Mouse (Mus musculus) kidney, embryonic 14.5 days (tissue): ENCODE results near the gene Cox6b2. TPM values are rescaled to one million over a fixed set of nuclear protein-coding genes. Genes with fewer than 3 reads are reported as not detected.

Experiments
- ATAC-seq: fragments of 200-750 bp; cut with Nextera tagmentation; 2 replicates; pipeline ENCODE4 v1.8.0; 2017; ENCODE audit warnings: moderate number of reproducible peaks, mild to moderate bottlenecking, moderate TSS enrichment, moderate library complexity; ENCODE audit not compliant: low FRiP score, low TSS enrichment
- H3K27ac ChIP-seq: fragments of 300-500 bp; sonication (generic); 2 replicates; pipeline ENCODE4 v1.5.1; 2014; ENCODE audit warnings: low read depth, mild to moderate bottlenecking, low read length, moderate library complexity, mixed read lengths
- H3K27me3 ChIP-seq: fragments of 300-500 bp; sonication (generic); 2 replicates; pipeline ENCODE4 v1.6.1; 2014; ENCODE audit warnings: mild to moderate bottlenecking, low read length; ENCODE audit not compliant: control insufficient read depth, insufficient read depth
- H3K36me3 ChIP-seq: fragments of 300-500 bp; sonication (generic); 2 replicates; pipeline ENCODE4 v1.6.1; 2014; ENCODE audit warnings: low read length, mixed read lengths; ENCODE audit not compliant: control insufficient read depth, insufficient read depth
- H3K4me1 ChIP-seq: fragments of 300-500 bp; sonication (generic); 2 replicates; pipeline ENCODE4 v1.6.1; 2014; ENCODE audit warnings: low read length, mixed read lengths; ENCODE audit not compliant: control insufficient read depth, insufficient read depth
- H3K4me2 ChIP-seq: fragments of 300-500 bp; sonication (generic); replicated peaks from 2 replicates; pipeline ENCODE4 v1.6.1; 2014; ENCODE audit warnings: low read depth, mild to moderate bottlenecking, low read length
- H3K4me3 ChIP-seq: fragments of 300-500 bp; sonication (generic); 2 replicates; pipeline ENCODE4 v1.5.1; 2014; ENCODE audit warnings: mild to moderate bottlenecking, low read length
- H3K9ac ChIP-seq: fragments of 300-500 bp; sonication (generic); 2 replicates; pipeline ENCODE4 v1.6.1; 2014; ENCODE audit warnings: low read depth, mild to moderate bottlenecking, low read length, moderate library complexity
- H3K9me3 ChIP-seq: fragments of 300-500 bp; sonication (generic); 2 replicates; pipeline ENCODE4 v1.6.1; 2016; ENCODE audit warnings: low read length; ENCODE audit not compliant: control insufficient read depth
- WGBS: fragments of 180-500 bp; shearing (Covaris S2); extraction: QIAGEN DNeasy Blood & Tissue Kit; methylation state at CpG from one replicate; pipeline ENCODE4 v1.1.7; 2014; 5-methylcytosine and 5-hydroxymethylcytosine counted together
- polyA plus RNA-seq: library from polyadenylated mRNA; unstranded; fragments of >200 nt; fragmentation: Nextera tagmentation; extraction: Ambion mirVana; gene quantifications from 2 replicates; pipeline ENCODE4 v1.2.1, GENCODE M21; 2014

The Cox6b2 gene
- polyA plus RNA-seq, 1 experiment from 2014 or later: 47.1 TPM

DNA sequence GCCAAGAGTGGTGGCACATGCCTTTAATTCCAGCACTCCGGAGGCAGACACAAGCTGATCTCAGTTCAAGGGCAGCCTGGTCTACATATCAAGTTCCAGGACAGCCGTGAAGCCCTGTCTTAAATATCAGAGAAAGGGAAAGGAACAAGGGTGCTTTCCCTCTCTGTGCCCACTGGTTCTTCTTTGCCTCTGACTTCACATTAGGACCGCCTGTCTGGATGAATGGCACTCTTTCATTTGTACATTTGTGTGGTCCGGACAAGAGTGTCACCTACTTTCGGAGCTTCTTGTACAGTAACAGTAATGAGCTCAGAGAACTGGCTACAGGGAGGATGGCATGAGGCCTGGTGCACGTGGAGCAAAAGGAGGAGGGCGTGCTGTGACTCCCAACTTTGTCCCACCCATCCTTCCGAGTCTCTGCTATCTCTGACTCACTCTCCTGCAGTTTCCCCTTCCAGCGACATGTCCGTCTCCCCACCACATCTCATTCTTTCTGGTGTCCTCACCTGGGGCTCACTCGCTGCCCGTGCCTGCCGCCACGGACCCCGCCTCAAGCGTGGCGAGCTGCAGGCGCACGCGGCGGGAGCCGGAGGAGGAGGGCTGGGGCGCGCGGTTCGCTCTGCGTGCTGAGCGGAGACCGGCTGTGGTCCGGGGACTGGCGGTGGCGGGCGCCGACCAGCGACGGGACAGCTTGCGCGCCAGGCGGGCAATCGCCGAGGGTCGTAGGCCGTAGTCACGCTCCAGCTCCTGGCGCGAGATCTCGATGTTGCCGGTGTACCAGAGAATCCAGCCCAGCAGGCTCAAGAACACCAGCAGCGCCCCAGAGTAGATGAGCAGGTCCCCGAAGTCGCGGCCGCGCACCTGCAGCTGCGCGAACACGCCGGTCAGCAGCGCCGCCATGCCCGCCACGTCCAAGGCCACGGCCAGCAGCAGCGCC lies 35.9 kb upstream of the Cox6b2 start:
- Histone ChIP-seq H3K4me3 (peak overlapping the region; percentile 60), H3K9me3 (no peaks in the 10 kb centered on the region), H3K27me3 (no peaks in the 10 kb centered on the region), H3K4me1 (peaks cover 5% of the 10 kb centered on the region; the same call in 1 of the 2 replicates), H3K4me2 (peak overlapping the region; percentile 92), H3K27ac (peak overlapping the region; percentile 88), H3K36me3 (peaks cover 2% of the 10 kb centered on the region; the same call in 1 of the 2 replicates), H3K9ac (peak overlapping the region; percentile 71)
- peak; percentile 41 for ATAC-seq
- 2% methylated on average over 64 of the region's 64 CpGs for WGBS

DNA sequence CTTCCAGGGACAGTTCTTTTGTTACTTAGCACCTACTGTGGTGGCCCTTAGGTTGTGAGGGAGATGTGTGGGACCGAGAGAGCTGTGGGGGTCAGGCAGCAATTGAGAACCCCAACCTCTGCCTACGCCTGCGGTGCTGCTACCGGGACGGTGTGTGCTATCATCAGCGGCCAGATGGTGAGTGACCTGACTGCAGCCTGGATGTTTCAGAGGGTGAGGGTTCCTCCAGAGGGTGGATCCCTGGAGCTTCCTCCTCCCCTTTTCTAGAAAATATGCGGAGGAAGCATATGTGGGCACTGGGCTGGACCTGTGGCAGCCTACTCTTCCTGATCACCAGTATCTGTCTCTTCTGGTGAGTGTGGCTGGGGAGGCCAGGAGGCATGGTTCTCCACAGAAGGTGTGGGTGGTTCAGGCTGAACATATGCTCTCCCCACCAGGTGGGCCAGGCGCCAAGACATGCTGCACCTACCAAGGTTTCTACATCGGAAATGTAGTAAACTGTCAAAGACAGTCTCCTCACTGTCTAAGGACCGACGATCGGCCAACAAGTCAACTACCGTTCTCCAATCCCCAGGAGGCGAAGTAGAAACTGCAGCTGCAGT lies 30.9 kb upstream of the Cox6b2 start:
- no peak overlapping the region for H3K27ac ChIP-seq
- H3K4me2 ChIP-seq: no peak overlapping the region
- no peak overlapping the region for H3K9ac ChIP-seq
- H3K27me3 ChIP-seq: peaks cover 3% of the 10 kb centered on the region; the same call in 1 of the 2 replicates
- H3K4me1 ChIP-seq: peaks cover 8% of the 10 kb centered on the region; the same call in 1 of the 2 replicates
- ATAC-seq: no peak
- H3K36me3 ChIP-seq: no peaks in the 10 kb centered on the region
- no peak overlapping the region for H3K4me3 ChIP-seq
- no peaks in the 10 kb centered on the region for H3K9me3 ChIP-seq
- WGBS: 76% methylated on average over 14 of the region's 14 CpGs

GRCm38 (mm10) chr7:4782759-4783158 lies 29.9 kb upstream of the Cox6b2 start, which contains the start of the genes Il11 and Tmem190:
TSS of gene Il11 (minus strand) at chr7:4782859.
TSS of gene Tmem190 (plus strand) at chr7:4782937.
- ATAC-seq: no peak
- no peaks in the 10 kb centered on the region for H3K9me3 ChIP-seq
- H3K27ac ChIP-seq: no peak within 1 kb of the TSS
- H3K4me1 ChIP-seq: peaks cover 11% of the 10 kb centered on the region; the same call in 1 of the 2 replicates
- no peaks in the 10 kb centered on the region for H3K36me3 ChIP-seq
- no peak within 1 kb of the TSS for H3K4me3 ChIP-seq
- 74% methylated on average over 2 of the region's 2 CpGs for WGBS
- H3K27me3 ChIP-seq: peaks cover 12% of the 10 kb centered on the region
- no peak within 1 kb of the TSS for H3K9ac ChIP-seq
- H3K4me2 ChIP-seq: no peak within 1 kb of the TSS

GRCm38 (mm10) chr7:4782130-4782529 lies 29.2 kb upstream of the Cox6b2 start:
- no peak overlapping the region for H3K9ac ChIP-seq
- H3K4me2 ChIP-seq: no peak overlapping the region
- 37% methylated on average over 3 of the region's 3 CpGs for WGBS
- H3K36me3 ChIP-seq: no peaks in the 10 kb centered on the region
- no peak overlapping the region for H3K4me3 ChIP-seq
- no peaks in the 10 kb centered on the region for H3K9me3 ChIP-seq
- peaks cover 17% of the 10 kb centered on the region for H3K27me3 ChIP-seq
- no peak for ATAC-seq
- H3K4me1 ChIP-seq: peaks cover 17% of the 10 kb centered on the region; the same call in 1 of the 2 replicates
- H3K27ac ChIP-seq: no peak overlapping the region

- peaks cover 34% of the 10 kb centered on the region for H3K27me3 ChIP-seq
- no peak for ATAC-seq
- no peaks in the 10 kb centered on the region for H3K36me3 ChIP-seq
- 29% methylated on average over 5 of the region's 5 CpGs for WGBS
- no peak overlapping the region for H3K4me2 ChIP-seq
- no peak overlapping the region for H3K9ac ChIP-seq
- H3K27ac ChIP-seq: no peak overlapping the region
- H3K9me3 ChIP-seq: no peaks in the 10 kb centered on the region
- H3K4me1 ChIP-seq: peaks cover 23% of the 10 kb centered on the region; the same call in 1 of the 2 replicates
- no peak overlapping the region for H3K4me3 ChIP-seq
These were observed 27.0 kb upstream of the Cox6b2 start for GRCm38 (mm10) chr7:4779921-4780320.

DNA sequence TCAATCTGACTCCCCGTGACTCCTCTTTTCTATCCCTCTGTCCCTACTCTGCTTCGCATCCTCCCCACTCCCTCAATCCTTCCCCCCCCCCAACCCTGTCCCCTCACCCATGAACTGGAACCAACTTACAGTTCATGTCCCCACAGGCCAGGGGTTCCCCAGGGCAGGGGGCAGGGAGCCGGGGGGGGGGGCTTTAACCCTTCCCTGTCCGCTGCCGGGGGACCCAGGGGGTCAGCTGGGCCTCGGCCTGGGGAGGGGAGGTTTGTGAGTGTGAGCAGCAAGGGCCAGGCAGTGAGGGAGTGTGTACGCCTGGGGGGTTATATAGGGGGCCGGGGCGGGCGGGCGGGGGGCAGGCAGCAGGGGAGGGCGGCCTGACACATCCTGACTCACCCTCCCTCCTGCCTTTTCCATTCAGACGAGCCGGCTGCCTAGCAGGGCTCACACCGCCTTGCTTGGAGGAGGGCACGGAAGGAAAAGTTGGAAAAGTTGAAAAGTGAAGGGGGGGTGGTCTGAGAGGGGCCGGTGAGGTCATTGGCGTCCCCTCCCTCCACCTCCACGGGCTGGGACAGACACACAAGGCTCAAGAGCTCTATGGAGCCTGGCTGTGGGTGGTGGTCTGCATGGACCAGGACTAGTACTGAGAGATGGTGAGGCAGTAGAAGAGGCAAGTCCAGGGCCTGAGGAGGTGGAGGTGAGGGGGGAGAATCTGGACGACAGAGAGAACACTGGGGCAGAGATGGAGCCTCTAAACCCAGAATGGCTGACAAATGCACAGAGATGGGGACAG lies 25.1 kb upstream of the Cox6b2 start:
- Histone ChIP-seq H3K4me1 (peaks cover 23% of the 10 kb centered on the region; the same call in 1 of the 2 replicates), H3K9ac (no peak overlapping the region), H3K9me3 (no peaks in the 10 kb centered on the region), H3K27ac (no peak overlapping the region), H3K4me3 (no peak overlapping the region), H3K27me3 (peaks cover 34% of the 10 kb centered on the region), H3K36me3 (no peaks in the 10 kb centered on the region), H3K4me2 (peak overlapping the region; percentile 47; the same call in 1 of the 2 replicates)
- 5% methylated on average over 15 of the region's 20 CpGs for WGBS
- ATAC-seq: no peak

- H3K27me3 ChIP-seq: peaks cover 34% of the 10 kb centered on the region
- ATAC-seq: peak; percentile 81
- peak overlapping the region; percentile 28; the same call in 1 of the 2 replicates for H3K9ac ChIP-seq
- no peaks in the 10 kb centered on the region for H3K36me3 ChIP-seq
- H3K4me1 ChIP-seq: peaks cover 23% of the 10 kb centered on the region; the same call in 1 of the 2 replicates
- H3K4me2 ChIP-seq: peak overlapping the region; percentile 47
- H3K27ac ChIP-seq: no peak overlapping the region
- peak overlapping the region; percentile 32 for H3K4me3 ChIP-seq
- WGBS: 2% methylated on average over 31 of the region's 56 CpGs
- H3K9me3 ChIP-seq: no peaks in the 10 kb centered on the region
These were observed 24.3 kb upstream of the Cox6b2 start for GRCm38 (mm10) chr7:4776861-4777830.

DNA sequence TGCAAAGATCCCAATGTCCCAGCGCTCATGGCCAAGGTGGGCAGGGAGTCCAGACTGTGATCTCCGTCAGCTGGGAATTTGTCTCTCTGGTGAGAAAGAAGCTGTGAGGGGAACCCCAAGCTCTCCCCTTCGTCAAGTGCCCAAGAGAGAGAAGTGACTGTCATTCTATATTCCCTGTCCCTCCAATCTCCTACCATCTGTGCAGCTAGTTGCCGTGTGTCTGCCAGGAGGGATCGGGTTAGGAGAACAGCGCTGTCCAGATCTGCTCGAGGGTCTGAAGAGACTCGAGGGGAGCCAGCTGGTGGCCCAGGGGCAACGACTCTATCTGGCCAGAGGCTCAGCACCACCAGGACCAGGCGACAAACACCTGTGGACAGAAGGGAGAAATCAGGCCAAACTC lies 23.2 kb upstream of the Cox6b2 start:
- Histone ChIP-seq H3K4me3 (peak overlapping the region; percentile 32; the same call in 1 of the 2 replicates), H3K4me2 (no peak overlapping the region), H3K27ac (no peak overlapping the region), H3K36me3 (no peaks in the 10 kb centered on the region), H3K9me3 (no peaks in the 10 kb centered on the region), H3K27me3 (peaks cover 34% of the 10 kb centered on the region), H3K9ac (no peak overlapping the region), H3K4me1 (peaks cover 18% of the 10 kb centered on the region; the same call in 1 of the 2 replicates)
- whole genome bisulfite sequencing: 48% methylated on average over 10 of the region's 10 CpGs
- no peak for ATAC-seq
